Mouse (Mus musculus) lung, postnatal 0 days (tissue): Measurements from ENCODE around the gene Rhd. TPM values are rescaled to one million over a fixed set of nuclear protein-coding genes. Genes with fewer than 3 reads are reported as not detected.
"Not testable (repeated sequence)": the region's sequence is repeated elsewhere in the genome, so short reads cannot be mapped to it uniquely, and the experiment has no call there.

Experiments used
- ATAC-seq: fragments of 200-750 bp; cut with Nextera tagmentation; 2 replicates; pipeline ENCODE4 v1.8.0; 2017; ENCODE audit warnings: moderate library complexity
- DNase-seq: peaks from one replicate; pipeline ENCODE4 v3.0.0-alpha.2; 2016; ENCODE audit warnings: low spot score
- H3K27ac ChIP-seq: fragments of 300-500 bp; sonication (generic); 2 replicates; pipeline ENCODE4 v1.5.1; 2014; ENCODE audit warnings: antibody characterized with exemption, mild to moderate bottlenecking, low read length, mixed read lengths
- H3K27me3 ChIP-seq: fragments of 300-500 bp; sonication (generic); replicated peaks from 2 replicates; pipeline ENCODE4 v1.6.1; 2014; ENCODE audit warnings: low read length, mixed read lengths; ENCODE audit not compliant: insufficient read depth
- H3K36me3 ChIP-seq: fragments of 300-500 bp; sonication (generic); 2 replicates; pipeline ENCODE4 v1.6.1; 2014; ENCODE audit warnings: low read length, mixed read lengths; ENCODE audit not compliant: insufficient read depth
- H3K4me1 ChIP-seq: fragments of 300-500 bp; sonication (generic); 2 replicates; pipeline ENCODE4 v1.6.1; 2014; ENCODE audit warnings: antibody characterized with exemption, low read depth, low read length, mixed read lengths; ENCODE audit not compliant: insufficient read depth
- H3K4me2 ChIP-seq: fragments of 300-500 bp; sonication (generic); replicated peaks from 2 replicates; pipeline ENCODE4 v1.6.1; 2014; ENCODE audit warnings: low read depth, mild to moderate bottlenecking, low read length, moderate library complexity, mixed read lengths
- H3K4me3 ChIP-seq: fragments of 300-500 bp; sonication (generic); 2 replicates; pipeline ENCODE4 v1.5.1; 2014; ENCODE audit warnings: low read depth, low read length
- H3K9ac ChIP-seq: fragments of 300-500 bp; sonication (generic); replicated peaks from 2 replicates; pipeline ENCODE4 v1.6.1; 2014; ENCODE audit warnings: low read depth, mild to moderate bottlenecking
- H3K9me3 ChIP-seq: fragments of 300-500 bp; sonication (generic); 2 replicates; pipeline ENCODE4 v1.6.1; 2016; ENCODE audit warnings: low read length, mixed read lengths
- CTCF ChIP-seq: IDR thresholded peaks from 2 replicates; pipeline ENCODE4 v1.5.1; 2016; ENCODE audit warnings: antibody characterized with exemption, mild to moderate bottlenecking
- EP300 ChIP-seq: IDR thresholded peaks from 2 replicates; pipeline ENCODE4 v1.6.1; 2016; ENCODE audit warnings: antibody characterized with exemption, mild to moderate bottlenecking, control low read depth
- WGBS: fragments of 180-500 bp; shearing (Covaris S2); extraction: QIAGEN DNeasy Blood & Tissue Kit; methylation state at CpG from one replicate; pipeline ENCODE4 v1.1.7; 2014; 5-methylcytosine and 5-hydroxymethylcytosine counted together
- polyA plus RNA-seq: library from polyadenylated mRNA; unstranded; fragments of >200 nt; fragmentation: Nextera tagmentation; extraction: Ambion mirVana; gene quantifications from 2 replicates; pipeline ENCODE4 v1.2.1, GENCODE M21; 2015

Rhd gene
- polyA plus RNA-seq, 1 experiment from 2014 or later, result 2.8 TPM

GRCm38 (mm10) chr4:134903046-134903445, 38.7 kb downstream of the Rhd start:
- no peak overlapping the region for H3K9ac ChIP-seq
- ATAC-seq (no peak), DNase-seq (no peak)
- WGBS, result 79% methylated on average over 7 of the region's 7 CpGs
- H3K4me3 ChIP-seq, result no peak overlapping the region
- no peak overlapping the region for H3K27ac ChIP-seq
- no peaks in the 10 kb centered on the region for H3K4me1 ChIP-seq
- no peaks in the 10 kb centered on the region for H3K9me3 ChIP-seq
- TF ChIP-seq EP300, result no peak
- no peak for TF ChIP-seq CTCF
- H3K4me2 ChIP-seq, result no peak overlapping the region
- no peaks in the 10 kb centered on the region for H3K27me3 ChIP-seq
- H3K36me3 ChIP-seq, result peaks cover 65% of the 10 kb centered on the region

GRCm38 (mm10) chr4:134911406-134911805, 47.1 kb downstream of the Rhd start:
- H3K27me3 ChIP-seq, H3K9ac ChIP-seq, DNase-seq, H3K4me2 ChIP-seq, H3K4me1 ChIP-seq, ATAC-seq, H3K9me3 ChIP-seq, H3K4me3 ChIP-seq, H3K27ac ChIP-seq: not testable (repeated sequence)
- H3K36me3 ChIP-seq, result peaks cover 18% of the 10 kb centered on the region; the same call in 1 of the 2 replicates
- 98% methylated on average over 6 of the region's 8 CpGs for WGBS

GRCm38 (mm10) chr4:134913413-134913812, 49.1 kb downstream of the Rhd start:
- Histone ChIP-seq H3K27ac (no peak overlapping the region), H3K36me3 (peaks cover 7% of the 10 kb centered on the region; the same call in 1 of the 2 replicates), H3K27me3 (no peaks in the 10 kb centered on the region), H3K4me1 (peaks cover 8% of the 10 kb centered on the region; the same call in 1 of the 2 replicates), H3K4me2 (peak overlapping the region; percentile 68; the same call in 1 of the 2 replicates), H3K9ac (no peak overlapping the region), H3K9me3 (no peaks in the 10 kb centered on the region), H3K4me3 (no peak overlapping the region)
- ATAC-seq, result 0 out of 2 replicates have a peak, but pooled peaks have one; percentile 6
- DNase-seq, result peak; percentile 74
- 30% methylated on average over 3 of the region's 3 CpGs for WGBS
- TF ChIP-seq EP300, result no peak
- TF ChIP-seq CTCF, result peak; percentile 86

GRCm38 (mm10) chr4:134914122-134914863, 50.0 kb downstream of the Rhd start:
- peak overlapping the region; percentile 68 for H3K4me2 ChIP-seq
- H3K9me3 ChIP-seq, result no peaks in the 10 kb centered on the region
- DNase-seq (peak; percentile 65), ATAC-seq (peak; percentile 78)
- peak overlapping the region; percentile 84 for H3K4me3 ChIP-seq
- peaks cover 3% of the 10 kb centered on the region; the same call in 1 of the 2 replicates for H3K36me3 ChIP-seq
- 2% methylated on average over 36 of the region's 43 CpGs for whole genome bisulfite sequencing
- H3K27me3 ChIP-seq, result no peaks in the 10 kb centered on the region
- H3K27ac ChIP-seq, result peak overlapping the region; percentile 96
- TF ChIP-seq EP300 (no peak), CTCF (no peak; the same call in 1 of the 2 replicates)
- peaks cover 8% of the 10 kb centered on the region; the same call in 1 of the 2 replicates for H3K4me1 ChIP-seq
- peak overlapping the region; percentile 88 for H3K9ac ChIP-seq

DNA sequence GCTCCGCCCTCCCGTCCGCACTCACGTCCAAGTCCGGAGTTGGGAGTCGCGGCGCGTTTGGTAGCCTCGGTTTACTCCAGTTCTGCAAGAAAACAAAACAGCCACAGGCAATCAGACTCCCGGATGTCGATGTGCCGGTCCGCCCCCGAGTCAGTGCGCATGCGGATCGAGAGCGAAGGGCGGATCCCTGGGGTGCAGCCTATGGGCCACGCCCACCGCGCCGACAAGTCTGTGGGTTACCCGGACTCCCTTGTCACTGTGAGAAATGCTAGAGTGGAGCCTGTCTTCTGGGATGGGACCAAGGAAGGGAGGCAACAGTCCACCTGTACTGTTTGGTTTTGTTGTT, 50.5 kb downstream of the Rhd start, which contains the start of gene Tmem50a:
TSS of gene Tmem50a (minus strand) at position 161 of the 346 bp plus-strand sequence.
- DNase-seq (peak; percentile 97), ATAC-seq (peak; percentile 94)
- Histone ChIP-seq H3K4me1 (peaks cover 8% of the 10 kb centered on the region; the same call in 1 of the 2 replicates), H3K27me3 (no peaks in the 10 kb centered on the region), H3K4me2 (peak within 1 kb of the TSS; percentile 68), H3K4me3 (peak within 1 kb of the TSS; percentile 84), H3K27ac (peak within 1 kb of the TSS; percentile 96), H3K9ac (peak within 1 kb of the TSS; percentile 88), H3K36me3 (no peaks in the 10 kb centered on the region), H3K9me3 (no peaks in the 10 kb centered on the region)
- TF ChIP-seq CTCF (no peak), EP300 (no peak)
- under 1% methylated on average over 25 of the region's 25 CpGs for WGBS

- ATAC-seq (peak; percentile 7), DNase-seq (no peak)
- Histone ChIP-seq H3K4me1 (peaks cover 8% of the 10 kb centered on the region; the same call in 1 of the 2 replicates), H3K9ac (0 out of 2 replicates have a peak overlapping the region, but pooled peaks have one; percentile 88), H3K27ac (peak overlapping the region; percentile 96; the same call in 1 of the 2 replicates), H3K36me3 (no peaks in the 10 kb centered on the region), H3K4me3 (peak overlapping the region; percentile 84), H3K4me2 (peak overlapping the region; percentile 68), H3K27me3 (no peaks in the 10 kb centered on the region), H3K9me3 (no peaks in the 10 kb centered on the region)
- TF ChIP-seq CTCF (no peak), EP300 (no peak)
- WGBS, result 58% methylated on average over 14 of the region's 14 CpGs
Observed at GRCm38 (mm10) chr4:134915223-134916050, 51.1 kb downstream of the Rhd start.
